Mouse (Mus musculus): Measurements from ENCODE around the gene Gm527.

Gene Gm527

DNA sequence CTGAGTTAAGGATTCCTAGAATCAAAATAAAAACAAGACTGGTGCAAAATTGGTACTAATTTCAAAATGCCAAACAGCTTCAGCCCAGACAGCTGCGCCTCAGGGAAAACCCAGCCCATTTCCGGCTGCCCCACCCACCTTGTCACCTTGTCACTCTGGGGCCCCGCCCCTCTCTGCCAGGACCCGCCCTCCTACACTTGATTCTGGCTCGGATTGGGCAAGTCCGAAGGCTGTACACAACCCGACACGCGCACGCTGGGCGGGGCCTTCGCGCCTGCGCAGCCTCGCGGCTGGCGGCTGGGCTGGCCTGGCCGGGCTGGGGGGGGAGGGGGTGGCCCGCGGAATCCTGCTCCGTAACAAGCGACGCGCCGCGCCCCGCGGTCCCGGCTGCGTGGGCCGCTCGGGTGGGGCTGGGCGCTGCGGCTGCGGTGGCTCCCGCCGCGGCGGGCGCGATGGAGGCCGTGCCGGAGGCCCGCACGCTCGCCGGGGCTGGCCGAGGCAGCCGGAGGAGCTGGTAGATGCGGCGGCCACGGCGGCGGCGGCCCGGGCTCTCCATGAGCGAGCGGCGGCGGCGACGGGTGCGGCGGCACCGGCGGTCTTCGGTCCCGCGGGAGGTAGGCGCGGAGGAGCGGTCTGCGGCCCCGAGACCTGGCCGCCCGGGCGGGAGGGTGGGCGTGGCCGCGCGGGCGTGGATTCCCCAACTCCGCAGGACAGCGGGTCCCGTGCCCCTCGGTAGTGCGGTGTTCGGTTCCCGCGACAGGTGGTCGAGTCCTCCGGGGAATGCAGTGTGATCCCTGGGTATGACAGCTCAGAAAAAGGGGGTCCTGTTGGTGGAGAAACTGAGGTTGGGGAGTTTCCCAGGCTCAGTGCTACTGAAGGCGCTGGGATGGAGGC is at the start of gene Gm527:
Gene Gm527 (plus strand): TSS at position 329 of the 894 bp plus-strand sequence.
- CTCF ChIA-PET, result no interaction called here

DNA sequence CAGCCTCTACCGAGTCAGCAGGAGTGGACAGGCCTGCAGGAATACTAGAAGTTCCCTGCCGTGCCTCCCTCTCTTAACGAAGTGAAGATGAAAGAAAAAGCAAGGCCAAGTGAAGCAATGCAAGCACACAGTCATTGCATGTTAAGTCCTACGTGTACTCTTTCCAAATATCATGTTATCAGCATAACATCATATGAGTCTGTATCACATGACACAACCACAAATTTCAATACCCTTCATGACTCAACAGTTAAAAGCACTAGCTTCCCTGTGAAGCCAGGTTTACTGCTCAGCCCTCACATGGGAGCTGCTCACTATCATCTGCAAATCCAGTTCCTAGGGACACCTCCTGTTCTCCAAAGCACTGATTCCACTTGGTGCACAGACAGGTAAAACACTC is 46.6 kb upstream of the Gm527 start:
- CTCF ChIA-PET, result no interaction called here

DNA sequence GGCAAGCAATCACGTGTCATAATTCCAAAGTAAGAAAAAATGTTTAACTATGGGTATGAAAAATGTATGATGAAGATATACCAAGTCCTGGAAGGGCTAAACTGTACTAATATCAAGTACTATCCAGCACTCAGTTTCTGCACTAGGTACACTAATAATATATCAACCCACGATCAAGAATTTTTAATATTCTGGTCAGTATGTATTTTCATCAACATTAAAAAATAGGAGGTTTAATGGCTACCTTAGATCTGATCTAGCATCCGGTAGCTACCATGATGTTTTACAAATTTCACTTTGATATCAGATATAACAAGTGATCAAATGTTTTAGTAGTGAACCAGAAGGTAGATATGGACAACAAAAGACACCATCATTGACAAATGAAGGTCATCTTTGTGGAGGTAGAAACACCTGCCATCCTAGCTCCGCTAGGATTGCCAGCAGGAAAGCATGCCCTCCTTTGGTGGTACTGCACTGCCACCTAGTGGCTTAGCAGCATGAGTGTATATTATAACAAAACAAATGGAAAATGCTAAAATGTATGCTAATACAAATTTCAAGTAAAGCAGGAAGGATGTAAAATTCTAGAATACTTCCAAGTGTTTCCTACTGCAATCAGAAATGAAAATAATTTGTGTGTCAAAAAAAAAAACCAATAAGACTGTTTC is 20.5 kb upstream of the Gm527 start:
- CTCF ChIA-PET, result no interaction called here

DNA sequence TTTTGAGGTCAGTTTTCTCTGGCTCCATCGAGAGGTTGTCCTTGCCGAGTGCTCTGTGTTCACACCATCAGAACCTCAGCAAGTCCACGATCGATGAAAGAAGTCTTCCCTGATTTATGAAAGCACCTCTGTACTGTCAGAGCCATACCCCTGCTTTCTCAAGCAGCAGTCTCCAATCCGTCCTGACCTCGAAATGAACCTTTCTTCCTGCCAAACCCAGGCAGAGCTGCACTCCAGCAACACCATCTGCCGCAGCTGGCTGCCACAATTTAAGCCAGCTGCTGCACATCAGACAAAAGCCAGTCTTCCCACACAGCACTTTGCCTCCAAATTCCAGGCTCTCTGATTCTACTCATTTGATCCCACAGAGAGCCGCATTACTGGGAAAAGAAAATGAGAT is 15.2 kb upstream of the Gm527 start:
- CTCF ChIA-PET, result no interaction called here

DNA sequence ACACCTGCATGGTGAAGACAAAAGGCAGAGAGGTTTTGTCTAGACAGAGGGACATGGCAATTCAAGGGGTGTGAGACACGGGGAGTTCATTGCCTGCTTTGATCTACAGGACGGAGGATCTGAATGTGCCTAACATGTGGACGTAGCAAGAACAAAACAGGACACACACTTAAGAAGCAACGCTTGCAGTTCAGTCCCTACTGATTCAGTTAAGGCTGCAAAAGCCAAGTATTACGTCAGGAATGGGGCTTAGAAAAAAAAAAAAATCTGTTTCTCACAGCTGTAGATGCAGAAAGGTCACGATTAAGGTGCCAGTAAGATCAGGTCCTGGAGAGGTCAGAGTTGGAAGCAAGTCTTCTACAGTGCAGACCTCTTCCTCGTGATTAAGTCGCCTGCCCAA is 14.5 kb upstream of the Gm527 start:
- CTCF ChIA-PET, result no interaction called here

DNA sequence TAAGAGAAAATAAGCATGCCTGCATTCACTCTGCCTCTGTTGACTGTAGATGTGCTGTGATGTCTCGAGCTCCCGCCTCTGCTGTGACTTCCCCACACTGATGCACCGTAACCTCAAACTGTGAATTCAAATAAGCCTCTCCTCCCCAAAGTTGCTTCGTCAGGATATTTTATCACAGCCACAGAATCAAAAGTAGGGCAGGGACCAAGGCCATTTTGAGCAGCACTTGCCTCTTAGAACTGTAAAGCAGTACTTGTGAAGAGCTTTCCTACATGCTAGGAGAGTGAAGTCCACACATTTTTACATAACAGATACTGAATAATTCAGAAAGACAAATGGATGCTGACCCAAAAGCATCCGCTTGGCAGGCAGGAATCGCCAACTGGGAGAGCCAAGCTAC is 4.7 kb upstream of the Gm527 start:
- CTCF ChIA-PET, result no interaction called here

DNA sequence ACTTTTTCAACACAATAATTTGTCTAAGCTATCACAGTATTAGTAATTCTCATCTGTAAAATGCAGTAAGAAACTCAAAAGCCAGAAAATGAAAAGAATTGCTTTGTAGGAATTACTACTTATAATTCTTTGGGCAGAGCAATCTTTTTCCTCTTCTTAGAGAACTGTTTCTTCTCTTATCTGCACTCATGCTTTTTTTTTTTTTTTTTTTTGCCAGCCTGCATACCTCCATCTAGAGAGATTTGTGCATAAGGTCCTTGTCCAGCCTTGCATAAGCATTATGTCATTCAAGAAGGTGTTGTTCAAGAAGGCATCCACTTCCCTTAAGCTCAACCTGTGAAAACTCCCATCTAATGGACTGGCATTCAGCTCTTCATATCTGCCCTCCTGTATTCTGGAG is 971 bp upstream of the Gm527 start:
- CTCF ChIA-PET, result no interaction called here

DNA sequence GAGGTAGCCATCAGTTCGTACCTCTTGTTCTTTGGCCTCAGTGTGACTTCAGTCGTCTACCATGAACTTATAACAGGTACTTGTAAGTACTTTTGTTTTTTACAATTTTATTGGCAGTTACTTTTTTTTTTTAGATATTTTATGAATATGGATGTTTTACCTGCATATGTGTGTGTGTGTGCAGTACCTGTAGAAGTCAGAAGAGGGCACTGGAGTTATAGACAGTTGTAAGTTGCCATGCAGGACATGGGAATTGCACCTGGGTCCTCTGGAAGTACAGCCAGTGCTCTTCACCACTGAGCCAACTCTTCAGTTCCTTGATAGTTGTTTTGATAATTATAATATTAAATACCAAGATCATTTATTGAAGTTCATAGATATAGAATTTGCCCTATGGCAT is 19.8 kb downstream of the Gm527 start:
- CTCF ChIA-PET, result no interaction called here

DNA sequence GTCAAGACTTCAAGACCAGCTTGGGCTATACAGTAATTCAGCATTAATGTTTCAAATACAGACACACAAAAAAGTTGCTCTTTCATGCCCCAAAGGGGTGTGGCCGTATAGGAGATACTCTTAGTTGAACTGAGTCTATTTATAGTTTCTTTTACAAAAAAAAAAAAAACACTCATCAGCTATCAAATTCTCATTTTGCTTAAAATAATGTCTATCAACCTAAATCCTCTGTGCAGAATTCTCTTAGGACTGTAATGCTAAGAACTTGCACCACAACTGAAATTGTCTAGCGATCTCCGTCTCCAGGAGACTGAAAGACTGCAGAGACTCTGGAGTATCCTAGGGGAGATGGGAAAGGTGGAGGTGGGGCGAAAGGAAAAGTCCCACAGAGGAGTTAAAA is 46.9 kb downstream of the Gm527 start:
- CTCF ChIA-PET, result no interaction called here

DNA sequence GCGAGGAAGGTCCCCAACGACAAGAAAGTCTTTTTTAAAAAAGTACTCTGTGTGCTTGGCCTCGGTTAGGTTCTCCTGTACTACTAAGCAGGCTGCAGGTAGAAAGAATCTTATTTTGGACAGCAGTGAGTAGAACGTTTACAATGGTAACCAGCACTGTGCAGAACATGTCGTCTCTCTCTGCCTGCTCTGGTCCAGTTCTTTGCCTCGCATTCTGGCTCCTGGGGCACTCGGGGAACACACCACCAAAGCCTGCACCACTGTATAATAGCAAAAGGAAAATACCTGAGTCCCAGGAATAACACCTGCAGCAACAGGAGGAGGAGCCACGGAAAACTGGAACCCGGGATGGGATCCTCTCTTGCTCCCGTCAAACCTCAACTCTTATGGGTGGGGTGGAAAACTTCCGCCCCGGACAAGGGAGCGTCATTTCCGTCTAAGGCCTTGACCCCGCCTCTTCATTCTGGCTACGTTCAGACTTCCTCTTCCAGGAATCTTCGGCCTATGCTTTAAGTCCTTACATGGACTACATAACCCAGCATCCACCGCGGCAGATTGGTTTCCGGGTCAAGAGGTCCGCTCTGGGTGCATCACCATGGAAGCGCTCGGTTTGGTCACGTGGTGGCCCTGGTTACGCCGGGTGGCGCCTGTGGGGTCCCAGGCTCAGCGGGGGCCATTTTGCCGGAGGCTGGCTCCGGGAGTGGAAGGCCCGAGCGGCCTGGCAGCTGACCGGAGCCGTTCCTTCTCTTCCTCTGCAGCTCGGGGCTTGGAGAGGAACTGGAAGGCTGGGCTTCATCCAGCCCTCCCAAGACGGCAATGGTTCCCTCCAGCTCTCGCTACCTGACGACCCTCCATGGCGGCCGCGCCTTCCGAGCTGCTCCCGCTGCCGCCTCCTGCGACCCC is 47.7 kb downstream of the Gm527 start, which contains the start of the genes Klhl28 and Togaram1:
Gene Klhl28 (minus strand): TSS at position 411 of the 903 bp plus-strand sequence.
Gene Togaram1 (plus strand): TSS at position 681 of the 903 bp plus-strand sequence.
- CTCF ChIA-PET, result no interaction called here

DNA sequence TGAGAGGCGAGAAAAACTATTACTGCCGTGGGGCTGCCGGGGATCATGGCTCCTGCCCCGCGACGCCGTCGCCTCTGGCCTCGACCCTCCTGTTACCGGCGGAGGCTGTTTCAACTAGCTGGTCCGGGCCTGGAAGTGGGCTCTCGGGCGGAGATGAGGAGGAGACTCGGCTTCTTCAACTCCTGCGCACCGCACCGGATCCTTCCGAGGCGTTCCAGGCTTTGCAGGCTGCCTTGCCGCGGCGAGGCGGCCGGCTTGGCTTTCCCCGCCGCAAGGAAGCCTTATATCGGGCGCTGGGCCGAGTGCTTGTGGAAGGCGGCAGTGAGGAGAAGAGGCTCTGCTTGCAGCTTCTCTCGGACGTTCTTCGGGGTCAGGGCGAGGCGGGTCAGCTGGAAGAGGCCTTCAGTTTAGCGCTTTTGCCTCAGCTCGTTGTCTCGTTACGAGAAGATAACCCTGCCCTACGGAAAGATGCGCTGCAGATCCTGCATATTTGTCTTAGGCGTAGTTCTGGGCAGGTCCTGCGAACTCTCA is 48.5 kb downstream of the Gm527 start:
- CTCF ChIA-PET, result no interaction called here

DNA sequence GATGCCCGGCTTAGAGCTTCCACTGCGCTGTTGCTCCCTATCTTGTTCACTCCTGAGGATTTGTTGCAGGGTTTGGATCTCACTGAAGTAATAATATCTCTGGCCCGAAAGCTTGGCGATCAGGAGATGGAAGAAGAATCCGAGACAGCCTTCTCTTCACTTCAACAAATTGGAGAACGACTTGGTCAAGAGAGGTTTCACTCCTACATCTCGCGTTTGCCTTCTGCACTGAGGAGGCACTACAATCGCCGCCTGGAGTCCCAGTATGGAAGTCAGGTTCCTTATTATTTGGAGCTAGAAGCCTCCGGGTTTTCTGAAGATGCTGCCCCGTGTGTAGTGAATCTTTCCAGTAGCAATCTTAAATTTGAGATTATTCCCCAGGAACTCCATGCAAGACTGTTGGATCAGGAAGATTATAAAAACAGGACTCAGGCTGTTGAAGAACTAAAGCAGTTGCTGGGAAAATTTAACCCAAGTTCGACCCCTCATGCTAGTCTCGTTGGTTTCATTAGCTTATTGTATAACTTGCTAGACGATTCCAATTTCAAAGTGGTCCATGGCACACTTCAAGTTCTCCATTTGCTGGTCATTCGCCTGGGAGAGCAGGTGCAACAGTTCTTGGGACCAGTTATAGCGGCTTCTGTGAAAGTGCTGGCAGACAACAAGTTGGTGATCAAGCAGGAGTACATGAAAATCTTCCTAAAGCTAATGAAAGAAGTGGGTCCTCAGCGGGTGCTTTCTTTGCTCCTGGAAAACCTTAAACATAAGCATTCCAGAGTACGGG is 49.1 kb downstream of the Gm527 start:
- CTCF ChIA-PET, result no interaction called here

DNA sequence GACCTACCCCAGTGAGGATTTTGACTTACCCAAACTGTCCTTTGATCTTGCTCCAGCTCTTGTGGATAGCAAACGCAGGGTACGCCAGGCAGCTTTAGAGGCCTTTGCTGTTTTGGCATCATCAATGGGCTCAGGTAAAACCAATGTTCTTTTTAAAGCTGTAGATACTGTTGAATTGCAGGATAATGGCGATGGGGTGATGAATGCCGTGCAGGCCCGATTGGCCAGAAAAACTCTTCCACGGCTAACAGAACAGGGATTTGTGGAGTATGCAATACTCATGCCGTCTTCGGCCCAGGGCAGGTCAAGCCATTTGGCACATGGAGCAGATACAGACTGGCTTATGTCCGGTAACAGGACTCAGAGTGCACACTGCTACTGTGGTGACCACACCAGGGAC is 49.8 kb downstream of the Gm527 start:
- CTCF ChIA-PET, result no interaction called here

DNA sequence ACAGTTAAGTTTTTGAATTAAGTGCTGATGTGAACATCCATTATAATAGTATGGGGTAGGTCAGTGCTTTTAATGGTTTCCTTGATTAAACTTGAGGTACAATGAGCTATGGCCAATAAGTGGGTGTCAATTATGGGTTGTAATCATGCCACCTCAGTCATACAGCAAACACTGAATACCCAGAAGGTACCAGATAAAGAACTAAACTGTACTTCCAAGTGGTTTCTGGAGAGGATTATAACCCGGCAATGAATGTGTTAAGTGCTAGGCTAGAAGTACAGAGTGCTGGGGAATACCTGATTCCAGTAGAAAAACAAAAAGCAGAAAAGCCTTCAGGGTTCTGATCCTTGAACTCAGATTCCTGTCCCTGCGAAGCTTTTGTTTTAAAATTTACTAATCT is 50.4 kb downstream of the Gm527 start:
- CTCF ChIA-PET, result no interaction called here

DNA sequence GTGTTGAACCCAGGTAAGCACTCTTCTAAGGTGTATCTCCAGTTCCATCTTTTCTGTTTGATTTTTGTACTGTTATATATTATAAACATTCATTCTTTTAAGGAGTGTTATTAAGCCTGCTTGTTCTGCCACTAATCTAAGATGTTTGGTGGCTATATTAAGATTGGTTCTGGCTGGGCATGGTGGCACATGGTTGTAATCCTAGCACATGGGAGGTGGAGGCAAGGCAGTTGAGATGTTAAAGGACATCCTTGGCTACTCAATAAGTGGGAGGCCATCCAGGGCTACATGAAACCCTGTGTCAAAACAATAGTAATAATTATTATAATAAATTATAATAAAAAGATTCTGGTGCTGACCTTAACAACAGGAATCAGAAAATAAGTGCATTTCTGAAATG is 53.7 kb downstream of the Gm527 start:
- CTCF ChIA-PET, result no interaction called here

DNA sequence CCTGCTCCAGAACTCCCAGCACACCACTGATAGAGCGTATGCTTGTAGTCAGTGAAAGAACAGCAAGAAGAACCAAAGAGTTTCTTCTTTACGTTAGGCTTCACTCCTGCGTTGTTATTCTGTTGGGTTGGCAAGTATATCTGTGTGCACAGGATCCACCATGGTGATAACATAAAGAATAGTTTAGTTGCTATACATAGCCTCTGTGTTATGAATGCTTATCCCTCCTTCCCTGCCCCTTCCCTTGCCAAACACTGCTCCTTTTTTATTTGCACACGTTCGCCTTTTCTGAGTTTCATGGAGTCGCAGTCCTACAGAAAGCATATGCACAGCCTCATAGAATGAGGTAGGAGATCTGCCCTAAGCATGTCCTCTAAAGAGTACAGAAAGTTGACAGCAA is 54.4 kb downstream of the Gm527 start:
- CTCF ChIA-PET, result interaction anchor here (0.7 kb wide), 2 partner anchors 38 to 287 kb away, joined by 5 to 6 read pairs; no protein-coding TSS in a partner anchor
